Mouse (Mus musculus): ENCODE measurements around the gene Zfp429. TPM values are rescaled to one million over a fixed set of nuclear protein-coding genes. Genes with fewer than 3 reads are reported as not detected.

Zfp429 gene
- polyA plus RNA-seq, 1 experiment: 1.1 TPM

DNA sequence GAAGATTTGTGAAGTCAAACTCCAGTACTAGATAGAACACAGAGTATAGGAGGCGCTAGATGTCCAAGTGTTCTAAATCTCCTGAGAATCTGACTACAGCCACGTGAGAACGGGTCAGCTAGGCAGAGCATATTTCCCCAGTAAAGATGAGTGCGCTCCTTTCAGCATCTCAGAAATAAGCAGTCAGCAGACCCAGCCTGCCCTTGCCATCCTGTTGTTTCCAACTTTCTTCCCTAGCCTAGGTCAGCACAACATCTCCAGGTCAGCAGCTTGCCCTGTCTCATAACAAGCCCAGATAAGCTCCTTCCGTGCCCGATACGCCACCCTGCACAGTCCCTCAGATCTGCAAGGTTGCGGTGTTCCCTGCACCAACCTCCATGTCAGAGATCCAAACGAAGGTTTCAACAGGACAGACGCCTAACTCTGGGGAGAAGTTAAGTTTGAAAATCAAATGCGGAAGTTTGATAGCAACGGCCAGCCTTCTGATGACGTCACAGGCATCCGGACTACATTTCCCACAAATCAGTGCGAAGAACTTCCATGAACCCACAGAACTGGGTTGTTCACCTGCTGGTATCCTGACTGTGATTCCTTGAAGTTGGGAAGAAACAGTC lies 39.4 kb downstream of the Zfp429 start, which contains the start of the genes Gm28044 and Zfp953:
Gene Gm28044 (minus strand): TSS at position 406 of the 614 bp plus-strand sequence.
Gene Zfp953 (minus strand): TSS at position 475 of the 614 bp plus-strand sequence.
- H3K4me2 ChIP-seq (ENCODE audit: low read depth): peak within 1 kb of the TSS; percentile 80
- no peaks in the 10 kb centered on the region for H3K27me3 ChIP-seq (ENCODE audit: control insufficient read depth, insufficient read depth, insufficient read length)
- H3ac ChIP-seq (ENCODE audit: control insufficient read depth, insufficient read length): peak within 1 kb of the TSS; percentile 40
- peak within 1 kb of the TSS; percentile 55 for H3K4me3 ChIP-seq
- no peaks in the 10 kb centered on the region for H3K79me2 ChIP-seq (ENCODE audit: control insufficient read depth, insufficient read depth)
- H3K36me3 ChIP-seq (ENCODE audit: control insufficient read depth, insufficient read depth): no peaks in the 10 kb centered on the region
- TF ChIP-seq POLR2AphosphoS2 (IDR thresholded peaks at IDR 0.05; ENCODE audit: insufficient read length, low read depth) (peak; percentile 40), MYOG (IDR thresholded peaks at IDR 0.05; ENCODE audit: control insufficient read depth in 1 of 3, insufficient read depth in 1 of 3, insufficient read length in 2 of 3, low read depth in 2 of 3) (no peak)

DNA sequence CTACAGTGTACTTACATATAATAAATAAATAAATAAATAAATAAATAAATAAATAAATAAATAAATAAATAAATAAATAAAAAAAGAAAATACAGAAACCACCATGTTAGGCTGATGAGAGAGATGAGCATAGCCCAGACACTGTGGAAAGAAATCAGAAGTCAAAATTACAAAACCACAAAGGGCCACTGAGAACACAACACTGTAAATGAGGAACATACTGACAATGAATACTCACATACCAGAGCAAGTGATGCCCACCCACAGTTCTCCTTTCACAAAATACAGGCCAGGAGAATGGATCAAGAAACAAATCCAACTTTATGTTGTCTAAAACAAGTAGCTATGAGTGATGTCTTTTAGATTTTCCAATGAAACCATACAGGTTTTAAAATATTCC lies 47.8 kb downstream of the Zfp429 start:
- H3K79me2 ChIP-seq (ENCODE audit: control insufficient read depth, insufficient read depth): no peaks in the 10 kb centered on the region
- H3K27me3 ChIP-seq (ENCODE audit: control insufficient read depth, insufficient read depth, insufficient read length): no peaks in the 10 kb centered on the region
- H3K4me3 ChIP-seq: no peak overlapping the region
- TF ChIP-seq POLR2AphosphoS2 (IDR thresholded peaks at IDR 0.05; ENCODE audit: insufficient read length, low read depth) (no peak), TCF3 (IDR thresholded peaks at IDR 0.05; ENCODE audit: insufficient read length, low read depth) (no peak), CEBPB (IDR thresholded peaks at IDR 0.05; ENCODE audit: insufficient read depth, poor library complexity, severe bottlenecking) (no peak), SRF (IDR thresholded peaks at IDR 0.05; ENCODE audit: control insufficient read depth, insufficient read length, low read depth) (no peak), REST (IDR thresholded peaks at IDR 0.05; ENCODE audit: insufficient read depth, insufficient read length) (no peak), USF1 (IDR thresholded peaks at IDR 0.05; ENCODE audit: low read depth) (no peak), MAX (IDR thresholded peaks at IDR 0.05; ENCODE audit: low read depth) (no peak), E2F4 (IDR thresholded peaks at IDR 0.05; ENCODE audit: insufficient read depth) (no peak), TCF12 (IDR thresholded peaks at IDR 0.05; ENCODE audit: insufficient read depth, poor library complexity, severe bottlenecking) (no peak), MYOG (IDR thresholded peaks at IDR 0.05; ENCODE audit: control insufficient read depth in 1 of 3, insufficient read depth in 1 of 3, insufficient read length in 2 of 3, low read depth in 2 of 3) (no peak), MYOD1 (IDR thresholded peaks at IDR 0.05; ENCODE audit: control insufficient read depth in 1 of 3, insufficient read length in 2 of 3, low read depth in 2 of 3) (no peak), POLR2A (IDR thresholded peaks at IDR 0.05; ENCODE audit: insufficient read length, low read depth) (no peak)
- no peak overlapping the region for H3K4me2 ChIP-seq (ENCODE audit: low read depth)
- H3ac ChIP-seq (ENCODE audit: control insufficient read depth, insufficient read length): no peak overlapping the region
- no peaks in the 10 kb centered on the region for H3K36me3 ChIP-seq (ENCODE audit: control insufficient read depth, insufficient read depth)

DNA sequence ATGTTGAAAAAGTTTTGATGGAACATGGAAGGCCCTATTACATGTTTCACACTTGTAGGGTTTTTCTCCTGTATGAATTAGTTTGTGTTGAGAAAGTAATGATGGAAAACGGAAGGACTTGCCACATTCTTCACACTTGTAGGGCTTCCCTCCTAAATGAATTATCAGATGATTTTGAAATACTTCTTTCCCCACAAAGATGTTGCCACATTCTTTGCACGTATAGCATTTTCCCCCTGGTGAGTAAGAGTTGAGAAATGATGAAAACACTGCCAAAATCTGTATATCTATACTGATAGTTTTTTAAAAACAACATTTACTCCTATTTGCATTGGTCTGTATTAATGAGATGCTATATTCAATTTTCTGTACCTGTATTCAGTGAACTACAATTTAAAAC lies 56.2 kb downstream of the Zfp429 start:
- no peak overlapping the region for H3K4me2 ChIP-seq (ENCODE audit: low read depth)
- peaks cover 3% of the 10 kb centered on the region for H3K36me3 ChIP-seq (ENCODE audit: control insufficient read depth, insufficient read depth)
- no peaks in the 10 kb centered on the region for H3K79me2 ChIP-seq (ENCODE audit: control insufficient read depth, insufficient read depth)

More for the DNA sequence above, 56.2 kb downstream of the Zfp429 start:
- Histone ChIP-seq H3ac (ENCODE audit: control insufficient read depth, insufficient read length) (no peak overlapping the region), H3K4me3 (no peak overlapping the region), H3K27me3 (ENCODE audit: control insufficient read depth, insufficient read depth, insufficient read length) (no peaks in the 10 kb centered on the region)
- TF ChIP-seq POLR2AphosphoS2 (IDR thresholded peaks at IDR 0.05; ENCODE audit: insufficient read length, low read depth): no peak

Other genes starting within 250 kb of the Zfp429 start
- 0.41 TPM for gene Rsl1, start 226.6 kb downstream of the Zfp429 start, polyA plus RNA-seq (2012; fragmentation: generic; extraction: Trizol)
- gene Zfp455, start 205.3 kb downstream of the Zfp429 start, polyA plus RNA-seq (2012; fragmentation: generic; extraction: Trizol): 0.05 TPM
- gene Zfp458, start 121.4 kb downstream of the Zfp429 start, polyA plus RNA-seq (2012; fragmentation: generic; extraction: Trizol): 0.20 TPM
- 0.10 TPM for gene Zfp457, start 93.3 kb downstream of the Zfp429 start, polyA plus RNA-seq (2012; fragmentation: generic; extraction: Trizol)
- gene Zfp595, start 67.2 kb downstream of the Zfp429 start, polyA plus RNA-seq (2012; fragmentation: generic; extraction: Trizol): 0.48 TPM
- gene Gm28044, start 39.3 kb downstream of the Zfp429 start, polyA plus RNA-seq (2012; fragmentation: generic; extraction: Trizol): 1.3 TPM
- gene Zfp953, start 39.2 kb downstream of the Zfp429 start, polyA plus RNA-seq (2012; fragmentation: generic; extraction: Trizol): 0.12 TPM
- gene Gm28041, start 24.1 kb downstream of the Zfp429 start, polyA plus RNA-seq (2012; fragmentation: generic; extraction: Trizol): 1.0 TPM
- gene Zfp456, start 24.0 kb downstream of the Zfp429 start, polyA plus RNA-seq (2012; fragmentation: generic; extraction: Trizol): 0.04 TPM
- not detected for gene Zfp459, start 21.6 kb upstream of the Zfp429 start, polyA plus RNA-seq (2012; fragmentation: generic; extraction: Trizol)
- gene Zfp874a, start 51.8 kb upstream of the Zfp429 start, polyA plus RNA-seq (2012; fragmentation: generic; extraction: Trizol): 1.4 TPM
- gene Zfp874b, start 84.4 kb upstream of the Zfp429 start, polyA plus RNA-seq (2012; fragmentation: generic; extraction: Trizol): 1.8 TPM
- 1.6 TPM for gene Zfp58, start 100.7 kb upstream of the Zfp429 start, polyA plus RNA-seq (2012; fragmentation: generic; extraction: Trizol)
- gene Gm26965, start 126.3 kb upstream of the Zfp429 start, polyA plus RNA-seq (2012; fragmentation: generic; extraction: Trizol): not detected
- 18.0 TPM for gene Zfp87, start 126.4 kb upstream of the Zfp429 start, polyA plus RNA-seq (2012; fragmentation: generic; extraction: Trizol)
- gene Zfp748, start 154.0 kb upstream of the Zfp429 start, polyA plus RNA-seq (2012; fragmentation: generic; extraction: Trizol): 0.68 TPM
- 0.86 TPM for gene Zfp729b, start 209.9 kb upstream of the Zfp429 start, polyA plus RNA-seq (2012; fragmentation: generic; extraction: Trizol)
- gene Gm49345, start 237.9 kb upstream of the Zfp429 start, polyA plus RNA-seq (2012; fragmentation: generic; extraction: Trizol): 0.30 TPM
- gene Zfp729a, start 238.0 kb upstream of the Zfp429 start, polyA plus RNA-seq (2012; fragmentation: generic; extraction: Trizol): 0.88 TPM